Mouse (Mus musculus) MEL (cell line): Measurements from ENCODE around the gene Chchd2. TPM values are rescaled to one million over a fixed set of nuclear protein-coding genes. Genes with fewer than 3 reads are reported as not detected.

Experiments used
- DNase-seq: peaks from one replicate; pipeline ENCODE4 v3.0.0; 2011; ENCODE audit warnings: low read depth, low spot score
- H3K27ac ChIP-seq: 2 replicates; pipeline ENCODE4 v1.5.1; 2012; ENCODE audit warnings: low read depth, mild to moderate bottlenecking, control low read depth, low read length, moderate library complexity; ENCODE audit not compliant: control insufficient read depth
- H3K27me3 ChIP-seq, 2 experiments: fragments of 150-350 bp in 1 of 2; sonication (generic) in 1 of 2; 2 replicates each; pipeline ENCODE4 v1.6.1; 2012; ENCODE audit warnings: low read length in 2 of 2, mild to moderate bottlenecking in 2 of 2, improper control_type of control experiment in 1 of 2, moderate library complexity in 1 of 2; ENCODE audit not compliant: insufficient read depth in 2 of 2, control insufficient read depth in 1 of 2
- H3K36me3 ChIP-seq, 2 experiments: 2 replicates each; pipeline ENCODE4 v1.6.1; 2012 to 2014; ENCODE audit warnings: low read length in 2 of 2, improper control_type of control experiment in 1 of 2, inconsistent platforms in 1 of 2, mild to moderate bottlenecking in 1 of 2; ENCODE audit not compliant: insufficient read depth in 2 of 2, control insufficient read depth in 1 of 2
- H3K4me1 ChIP-seq, 2 experiments: fragments of 150-350 bp in 1 of 2; sonication (generic) in 1 of 2; 2 replicates each; pipeline ENCODE4 v1.6.1; 2012; ENCODE audit warnings: low read length in 2 of 2, improper control_type of control experiment in 1 of 2, mild to moderate bottlenecking in 1 of 2; ENCODE audit not compliant: insufficient read depth in 2 of 2, control insufficient read depth in 1 of 2
- H3K4me3 ChIP-seq, 2 experiments: fragments of 150-350 bp in 1 of 2; sonication (generic) in 1 of 2; 2 replicates each; pipeline ENCODE4 v1.5.1; 2012; ENCODE audit warnings: low read depth in 2 of 2, low read length in 2 of 2, mild to moderate bottlenecking in 2 of 2, moderate library complexity in 2 of 2, control low read depth in 1 of 2, improper control_type of control experiment in 1 of 2; ENCODE audit not compliant: control insufficient read depth in 1 of 2, insufficient read depth in 1 of 2
- H3K79me2 ChIP-seq: 2 replicates; pipeline ENCODE4 v1.6.1; 2012; ENCODE audit warnings: mild to moderate bottlenecking, low read length, moderate library complexity; ENCODE audit not compliant: control insufficient read depth, poor library complexity, insufficient read depth
- H3K9ac ChIP-seq: 2 replicates; pipeline ENCODE4 v1.6.1; 2012; ENCODE audit warnings: low read depth, mild to moderate bottlenecking, control low read depth, low read length, moderate library complexity; ENCODE audit not compliant: control insufficient read depth, poor library complexity, severe bottlenecking
- H3K9me3 ChIP-seq: fragments of 150-350 bp; sonication (generic); replicated peaks from 2 replicates; pipeline ENCODE4 v1.6.1; 2012; ENCODE audit warnings: mild to moderate bottlenecking, low read length, improper control_type of control experiment, moderate library complexity; ENCODE audit not compliant: insufficient read depth
- CTCF ChIP-seq, 3 experiments: IDR thresholded peaks in 2 of 3; conservative IDR thresholded peaks in 1 of 3; 2 replicates each; pipeline ENCODE4 v1.5.1; 2011 to 2012; ENCODE audit warnings: low read length in 3 of 3, low read depth in 2 of 3, mild to moderate bottlenecking in 2 of 3, improper control_type of control experiment in 1 of 3, inconsistent platforms in 1 of 3, mixed read lengths in 1 of 3, moderate library complexity in 1 of 3; ENCODE audit not compliant: control insufficient read depth in 1 of 3, insufficient read depth in 1 of 3, poor library complexity in 1 of 3, severe bottlenecking in 1 of 3
- ETS1 ChIP-seq: IDR thresholded peaks from 2 replicates; pipeline ENCODE4 v1.6.1; 2012; ENCODE audit warnings: low read depth, mild to moderate bottlenecking, inconsistent platforms, low read length, improper control_type of control experiment, moderate library complexity
- GABPA ChIP-seq: IDR thresholded peaks from 2 replicates; pipeline ENCODE4 v1.6.1; 2012; ENCODE audit warnings: low read depth, mild to moderate bottlenecking, inconsistent platforms, low read length, improper control_type of control experiment, moderate library complexity
- HCFC1 ChIP-seq: IDR thresholded peaks from 2 replicates; pipeline ENCODE4 v1.6.1; 2012; ENCODE audit warnings: low read depth, mild to moderate bottlenecking, inconsistent platforms, low read length, improper control_type of control experiment, moderate library complexity
- KAT2A ChIP-seq: conservative IDR thresholded peaks from 2 replicates; pipeline ENCODE4 v1.6.1; 2012; ENCODE audit warnings: low read depth, low read length, improper control_type of control experiment, inconsistent platforms
- MAX ChIP-seq: IDR thresholded peaks from 2 replicates; pipeline ENCODE4 v1.6.1; 2011; ENCODE audit warnings: low read length, improper control_type of control experiment
- MEF2A ChIP-seq: IDR thresholded peaks from 2 replicates; pipeline ENCODE4 v1.6.1; 2014; ENCODE audit warnings: low read depth, mild to moderate bottlenecking, inconsistent platforms, low read length, improper control_type of control experiment; ENCODE audit not compliant: poor library complexity, insufficient replicate concordance, severe bottlenecking; ENCODE audit errors: extremely low read depth
- MXI1 ChIP-seq: IDR thresholded peaks from 2 replicates; pipeline ENCODE4 v1.6.1; 2011; ENCODE audit warnings: mild to moderate bottlenecking, low read depth, low read length, improper control_type of control experiment
- POLR2A ChIP-seq, 2 experiments: IDR thresholded peaks; 2 replicates each; pipeline ENCODE4 v1.6.1; 2011 to 2012; ENCODE audit warnings: low read length in 2 of 2, mild to moderate bottlenecking in 2 of 2, control low read depth in 1 of 2, improper control_type of control experiment in 1 of 2, low read depth in 1 of 2, moderate library complexity in 1 of 2; ENCODE audit not compliant: control insufficient read depth in 1 of 2, insufficient read depth in 1 of 2, poor library complexity in 1 of 2
- POLR2AphosphoS2 ChIP-seq: IDR thresholded peaks from 2 replicates; pipeline ENCODE4 v1.6.1; 2011; ENCODE audit warnings: low read length, improper control_type of control experiment
- POLR2AphosphoS5 ChIP-seq: IDR thresholded peaks from 2 replicates; pipeline ENCODE4 v1.6.1; 2012; ENCODE audit warnings: low read depth, borderline replicate concordance, mild to moderate bottlenecking, inconsistent platforms, low read length, moderate library complexity, mixed read lengths
- RAD21 ChIP-seq: IDR thresholded peaks from 2 replicates; pipeline ENCODE4 v1.6.1; 2011; ENCODE audit warnings: mild to moderate bottlenecking, low read depth, low read length, improper control_type of control experiment
- SMC3 ChIP-seq: IDR thresholded peaks from 2 replicates; pipeline ENCODE4 v1.6.1; 2011; ENCODE audit warnings: low read depth, low read length, improper control_type of control experiment
- UBTF ChIP-seq: IDR thresholded peaks from 2 replicates; pipeline ENCODE4 v1.6.1; 2012; ENCODE audit warnings: low read depth, mild to moderate bottlenecking, inconsistent platforms, low read length, improper control_type of control experiment, moderate library complexity, borderline replicate concordance; ENCODE audit not compliant: insufficient read depth
- ZC3H11A ChIP-seq: IDR thresholded peaks from 2 replicates; pipeline ENCODE4 v1.6.1; 2012; ENCODE audit warnings: low read depth, mild to moderate bottlenecking, inconsistent platforms, low read length, improper control_type of control experiment
- ZKSCAN1 ChIP-seq: IDR thresholded peaks from 2 replicates; pipeline ENCODE4 v1.6.1; 2012; ENCODE audit warnings: low read depth, mild to moderate bottlenecking, inconsistent platforms, low read length, improper control_type of control experiment, moderate library complexity
- polyA plus RNA-seq, 2 experiments: library from polyadenylated mRNA; stranded (reverse) in 1 of 2; unstranded in 1 of 2; fragments of >175 nt in 1 of 2; fragments of >200 nt in 1 of 2; gene quantifications; 2 replicates each; pipeline versions ENCODE4 v1.2.1 to v1.2.4; 2012; ENCODE audit warnings: low replicate concordance in 2 of 2, low read depth in 1 of 2; ENCODE audit not compliant: insufficient read length in 2 of 2, insufficient read depth in 1 of 2, missing spikeins in 1 of 2
- total RNA-seq: library from RNA; depleted of rRNA; stranded (reverse); fragments of 300-350 nt; gene quantifications from 2 replicates; pipeline ENCODE4 v1.2.3, GENCODE M21; 2012

The Chchd2 gene
- total and polyA plus RNA-seq, 3 experiments, result 588 to 951 TPM; not detected in 1

GRCm38 (mm10) chr5:129914024-129914423 lies 26.8 kb upstream of the Chchd2 start:
- Histone ChIP-seq H3K27me3 (no peaks in the 10 kb centered on the region), H3K36me3 (peaks cover 0 to 9% of the 10 kb centered on the region in 2 experiments; a peak in 2 of 4 replicates), H3K9ac (no peak overlapping the region), H3K4me3 (no peak overlapping the region), H3K9me3 (no peaks in the 10 kb centered on the region), H3K79me2 (no peaks in the 10 kb centered on the region), H3K27ac (no peak overlapping the region), H3K4me1 (peaks cover 0 to 11% of the 10 kb centered on the region in 2 experiments; a peak in 2 of 4 replicates)
- DNase-seq, result peak; percentile 80
- TF ChIP-seq RAD21 (peak; percentile 73), ZC3H11A (peak; percentile 68; the same call in 1 of the 2 replicates), CTCF (IDR thresholded peaks at IDR 0.05 in 2 of 3, conservative IDR thresholded peaks at IDR 0.05 in 1 of 3; ENCODE audit: control insufficient read depth in 1 of 3, insufficient read depth in 1 of 3, low read depth in 2 of 3, low read length in 3 of 3, poor library complexity in 1 of 3, severe bottlenecking in 1 of 3) (peak; percentile 80 to 88 (median 80)), POLR2AphosphoS5 (no peak), SMC3 (peak; percentile 78), UBTF (no peak), MEF2A (no peak), MAX (no peak), POLR2A (IDR thresholded peaks at IDR 0.05; ENCODE audit: control insufficient read depth in 1 of 2, insufficient read depth in 1 of 2, low read depth in 1 of 2, low read length in 2 of 2, poor library complexity in 1 of 2) (no peak), ETS1 (no peak), GABPA (no peak)

- no peaks in the 10 kb centered on the region for H3K27me3 ChIP-seq
- peaks cover 0 to 12% of the 10 kb centered on the region in 2 experiments; a peak in 2 of 4 replicates for H3K36me3 ChIP-seq
- H3K4me3 ChIP-seq, result no peak overlapping the region
- no peaks in the 10 kb centered on the region for H3K9me3 ChIP-seq
- H3K9ac ChIP-seq, result no peak overlapping the region
- peaks cover 0 to 9% of the 10 kb centered on the region in 2 experiments; a peak in 3 of 4 replicates for H3K4me1 ChIP-seq
- TF ChIP-seq ZKSCAN1, result no peak
- no peak for TF ChIP-seq HCFC1
- TF ChIP-seq ZC3H11A, result no peak
- TF ChIP-seq KAT2A, result no peak
- no peak for TF ChIP-seq MXI1
- no peak for TF ChIP-seq POLR2AphosphoS2
- H3K79me2 ChIP-seq, result peaks cover 3% of the 10 kb centered on the region; the same call in 1 of the 2 replicates
- no peak overlapping the region for H3K27ac ChIP-seq
- peak; percentile 23 for DNase-seq
These were observed 22.3 kb upstream of the Chchd2 start for GRCm38 (mm10) chr5:129909591-129909990.
